Mouse (Mus musculus) ovary, adult 18-20 months (tissue): ENCODE results near the gene Zfp488.

Experiments used
- DNase-seq: peaks from one replicate; pipeline ENCODE4 v3.0.0; 2022; ENCODE audit warnings: low spot score, mixed read lengths

Zfp488 gene

DNA sequence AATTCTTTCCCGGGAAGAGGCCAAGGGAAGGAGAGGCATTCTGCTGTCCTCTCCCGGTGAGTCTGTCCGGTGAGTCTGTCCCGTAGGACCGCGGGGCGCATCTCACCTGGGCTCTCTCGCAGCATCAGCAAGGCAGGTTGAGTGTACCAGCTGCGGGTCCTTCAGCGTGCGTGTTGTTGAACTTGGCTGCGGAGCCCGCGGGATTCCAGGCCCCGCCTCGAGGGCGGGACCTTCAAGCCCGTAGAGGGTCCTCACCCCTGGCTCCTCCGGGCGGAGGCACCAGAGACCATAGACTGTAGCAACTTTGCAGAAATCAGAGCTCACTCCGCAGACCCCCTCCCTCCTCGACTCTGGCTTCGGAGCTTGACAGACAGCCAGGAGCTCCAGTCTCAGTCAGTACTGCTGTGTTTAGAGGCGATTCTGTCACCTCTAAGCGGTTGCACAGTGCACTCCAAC lies at the start of gene Zfp488:
Gene Zfp488, minus strand, starts transcription at position 161 of the 456 bp plus-strand sequence.
- DNase-seq = no peak

DNA sequence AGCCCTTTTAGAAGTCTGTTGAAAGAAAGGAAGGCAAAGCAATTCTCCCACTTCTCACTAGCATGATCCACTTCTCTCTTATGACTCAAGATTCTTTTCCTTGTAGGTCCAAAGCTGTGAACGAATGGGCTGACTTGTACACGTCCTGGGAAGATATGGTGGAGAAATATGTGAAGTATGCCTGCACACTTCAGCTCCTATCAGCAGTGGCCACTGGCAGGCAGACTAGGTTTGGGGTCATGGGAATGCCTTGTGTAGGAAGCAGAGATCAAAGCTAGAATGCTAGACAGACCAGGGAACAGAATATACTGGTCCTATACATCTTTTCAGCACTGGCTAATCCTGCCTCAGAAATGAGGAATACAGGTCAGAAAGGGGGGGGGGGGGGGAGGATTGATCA lies 48.1 kb upstream of the Zfp488 start:
- no peak for DNase-seq

DNA sequence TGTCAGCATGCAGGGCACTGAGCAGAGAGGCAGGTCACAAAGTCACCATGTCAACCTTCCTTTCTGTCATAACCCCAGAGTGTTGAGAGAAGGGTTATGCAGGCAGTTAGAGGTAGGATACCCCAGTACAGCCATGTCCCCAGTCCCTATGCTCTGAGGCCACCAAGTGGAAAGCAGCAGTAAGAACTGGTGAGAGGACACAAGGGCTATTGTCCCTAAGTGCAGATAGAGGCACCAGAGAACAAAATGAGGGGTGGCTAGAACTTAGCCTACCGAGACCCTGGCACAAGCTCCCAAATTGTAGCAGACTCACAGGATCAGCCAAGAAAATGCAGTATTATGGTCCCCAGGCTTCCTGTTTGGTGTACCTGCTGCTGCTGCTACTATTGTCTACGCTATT lies 38.4 kb upstream of the Zfp488 start:
- no peak for DNase-seq

DNA sequence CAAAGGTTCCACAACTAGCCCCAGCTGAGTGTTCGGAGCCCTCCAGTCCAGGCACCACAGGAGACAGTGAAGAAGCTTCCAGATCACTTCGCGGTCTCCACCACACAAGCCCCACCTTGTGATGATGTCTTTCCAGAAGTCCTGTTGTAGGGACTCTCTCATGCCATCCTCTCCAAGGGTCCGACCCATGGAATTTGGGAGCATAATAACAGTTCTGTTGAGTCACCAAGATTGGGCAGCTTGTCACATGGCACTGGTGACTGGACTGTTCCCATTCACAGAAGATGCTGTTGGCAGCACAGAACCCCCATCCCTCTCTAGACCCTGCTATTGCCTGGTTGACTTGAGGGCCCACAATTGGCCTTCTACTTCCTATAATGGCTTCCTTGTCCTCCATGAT lies 37.8 kb upstream of the Zfp488 start, which contains the start of gene Gm5460:
Gene Gm5460, plus strand, starts transcription at position 378 of the 400 bp plus-strand sequence.
- no peak for DNase-seq

DNA sequence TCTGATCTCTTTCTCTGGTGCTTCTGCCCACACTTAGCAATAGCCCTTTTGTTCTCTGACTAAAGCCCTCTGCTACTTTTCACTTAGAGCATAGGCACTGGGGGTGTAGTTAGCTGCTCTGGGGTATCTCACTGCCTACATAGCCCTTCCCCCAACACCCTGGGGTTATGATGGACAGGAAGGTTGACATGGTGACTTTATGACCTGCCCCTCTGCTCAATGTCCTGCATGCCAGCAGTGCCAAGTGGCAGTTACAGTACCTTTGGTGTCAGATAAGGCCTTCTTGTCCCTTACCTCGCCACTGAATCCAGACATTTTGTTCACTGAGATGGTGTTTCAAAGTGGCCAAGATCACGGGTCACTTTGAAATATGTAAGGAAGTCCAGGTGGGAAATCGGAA lies 36.5 kb upstream of the Zfp488 start, which contains the start of gene Gm30083:
Gene Gm30083, minus strand, starts transcription at position 120 of the 400 bp plus-strand sequence.
- DNase-seq = no peak

DNA sequence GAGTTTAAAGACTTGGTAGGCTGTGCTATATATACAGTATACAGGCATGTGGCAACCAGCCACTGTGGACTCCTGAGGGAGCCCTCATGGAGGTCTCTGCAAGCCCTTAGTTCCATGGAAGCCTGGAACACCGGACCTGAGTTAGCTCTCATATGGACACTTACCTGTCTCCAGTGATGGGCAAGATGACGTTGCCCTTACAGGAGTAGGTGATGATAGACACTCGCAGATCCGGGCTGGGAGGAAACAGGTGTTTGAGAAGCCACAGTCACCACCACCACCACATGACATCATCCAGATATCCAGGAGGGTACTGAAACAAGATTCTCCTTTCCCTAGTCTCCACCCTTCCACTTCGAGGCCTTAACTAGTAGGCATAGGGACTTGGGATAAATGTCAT lies 23.8 kb upstream of the Zfp488 start:
- no peak for DNase-seq

DNA sequence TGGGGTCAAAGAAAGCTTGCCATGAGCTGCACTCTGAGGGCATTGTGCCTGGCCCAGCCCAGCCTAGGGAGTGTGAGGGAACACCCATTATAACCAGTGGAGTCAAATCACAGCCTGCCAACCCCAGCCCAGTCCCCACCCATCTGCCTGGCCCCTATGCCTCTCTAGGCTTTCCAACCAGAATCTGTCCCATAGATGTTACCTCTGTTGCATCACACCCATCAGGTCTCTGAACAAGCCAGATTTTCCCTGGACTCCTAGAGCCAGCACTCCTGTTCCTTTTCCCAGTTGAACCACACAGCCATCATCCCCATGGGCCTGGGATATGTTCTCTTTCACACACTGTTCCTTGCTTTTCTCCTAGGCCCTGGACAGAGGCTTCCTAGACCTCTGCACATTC lies 22.9 kb upstream of the Zfp488 start:
- no peak for DNase-seq

DNA sequence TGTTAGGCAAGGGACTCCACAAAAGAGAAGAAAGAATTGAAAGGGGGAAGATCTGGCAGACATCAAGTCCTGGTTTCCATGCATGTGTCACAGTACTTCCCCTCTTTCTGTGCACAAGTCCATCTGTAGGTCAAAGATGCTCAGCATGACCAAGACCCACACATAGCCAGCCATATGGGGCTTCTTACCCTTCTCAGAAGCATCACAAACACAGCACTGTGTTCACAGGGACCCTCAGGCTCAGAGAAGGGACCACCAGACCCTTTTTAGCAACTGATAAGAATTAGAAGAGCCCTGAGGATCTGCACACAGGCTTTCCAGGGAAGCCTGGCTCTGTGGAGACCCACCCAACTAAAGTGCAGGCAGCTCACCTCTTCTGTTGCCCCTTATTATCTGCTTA lies 21.5 kb upstream of the Zfp488 start:
- no peak for DNase-seq

DNA sequence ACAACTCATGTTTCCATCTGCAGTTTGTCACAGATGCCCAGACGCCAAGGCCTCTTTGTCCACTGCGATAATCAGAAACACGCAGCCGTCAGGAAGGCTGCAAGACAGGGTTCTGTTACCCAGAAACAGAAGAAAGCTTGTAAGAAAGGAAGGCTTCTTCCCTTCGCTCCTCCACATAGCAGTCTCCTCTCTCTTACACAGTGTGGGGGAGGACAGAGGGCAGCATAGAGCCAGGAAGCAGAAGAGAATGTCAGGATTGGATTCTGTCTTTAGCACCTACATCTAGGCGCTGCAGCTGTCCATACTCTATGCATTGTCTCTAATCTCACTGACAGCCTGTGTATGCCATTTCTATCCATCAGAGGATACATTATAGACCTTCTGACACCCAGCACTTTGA lies 18.9 kb upstream of the Zfp488 start:
- DNase-seq = no peak

DNA sequence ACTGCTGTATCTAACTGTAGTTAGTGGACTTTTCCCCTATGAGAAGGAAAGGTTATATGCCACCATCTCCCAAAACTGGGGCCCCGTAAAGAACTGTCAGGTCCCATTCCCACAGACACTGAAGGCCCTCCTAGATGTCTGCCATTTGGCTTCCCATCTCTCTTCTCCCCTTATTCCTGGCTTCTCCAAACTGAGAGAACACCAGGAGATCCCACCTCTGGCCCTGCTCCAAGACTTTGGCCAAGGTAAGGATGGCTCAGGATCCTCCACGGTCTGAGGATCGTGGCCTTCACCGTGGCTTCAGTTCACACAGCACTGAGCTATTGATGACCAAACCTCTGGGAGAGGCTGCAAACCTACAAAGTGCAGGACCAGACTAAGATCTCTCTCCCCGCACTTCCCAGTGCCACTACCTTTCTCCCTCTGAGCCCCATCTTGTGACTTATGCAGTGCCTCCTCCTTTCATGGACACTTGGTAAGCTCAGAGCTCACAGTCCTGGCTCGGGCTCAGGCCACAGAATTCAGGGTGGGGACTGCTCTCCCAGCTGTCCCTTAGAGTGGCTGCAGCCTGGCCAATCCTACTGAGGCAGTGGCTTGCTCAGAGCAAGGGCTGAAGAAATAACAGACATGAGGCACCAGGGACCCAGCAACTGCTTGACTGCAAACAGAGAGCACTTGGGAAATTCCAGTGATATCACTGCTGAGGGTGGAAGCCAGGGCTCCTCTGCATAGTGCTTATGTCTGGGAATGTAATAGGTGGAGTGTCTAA lies 15.1 kb upstream of the Zfp488 start:
- no peak for DNase-seq

DNA sequence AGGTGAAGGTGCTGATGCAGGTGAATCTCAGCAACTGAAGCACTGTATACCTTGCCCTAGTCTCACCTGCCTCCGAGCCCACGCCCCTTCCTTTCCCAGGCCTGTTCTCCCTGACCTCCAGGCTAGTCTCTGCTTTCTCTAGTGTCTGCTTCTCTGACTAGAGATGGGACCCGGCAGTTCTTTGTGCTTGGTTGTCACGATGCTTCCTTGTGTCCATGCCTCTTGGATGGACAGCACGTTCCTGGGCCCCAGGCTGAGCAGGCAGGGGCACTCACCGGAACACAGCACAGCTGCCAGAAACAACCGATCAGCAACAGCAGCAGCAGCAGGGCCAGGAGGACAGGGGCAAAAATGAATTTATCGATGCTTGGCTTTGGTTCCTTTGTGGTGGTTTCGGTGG lies 14.5 kb upstream of the Zfp488 start:
- DNase-seq = no peak

DNA sequence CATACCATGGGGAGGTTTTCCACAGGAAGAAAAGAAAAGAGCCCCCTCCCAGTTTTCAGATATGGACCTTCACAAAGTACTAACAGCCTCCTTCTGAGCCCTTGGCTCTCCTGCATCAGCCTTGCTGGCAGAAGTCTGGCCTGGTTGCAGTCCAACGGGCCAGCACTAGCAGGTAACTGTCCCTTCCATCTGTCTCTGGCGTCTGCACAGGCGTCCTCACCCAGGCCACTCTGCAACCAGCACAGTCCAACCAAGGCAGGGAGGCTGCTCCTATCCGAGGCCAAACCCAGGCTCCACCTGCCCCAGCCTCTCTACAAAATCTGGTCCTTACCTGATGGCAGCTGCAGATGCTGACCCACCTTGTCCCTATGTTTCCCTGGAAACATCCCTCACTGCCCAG lies 13.4 kb upstream of the Zfp488 start:
- no peak for DNase-seq

DNA sequence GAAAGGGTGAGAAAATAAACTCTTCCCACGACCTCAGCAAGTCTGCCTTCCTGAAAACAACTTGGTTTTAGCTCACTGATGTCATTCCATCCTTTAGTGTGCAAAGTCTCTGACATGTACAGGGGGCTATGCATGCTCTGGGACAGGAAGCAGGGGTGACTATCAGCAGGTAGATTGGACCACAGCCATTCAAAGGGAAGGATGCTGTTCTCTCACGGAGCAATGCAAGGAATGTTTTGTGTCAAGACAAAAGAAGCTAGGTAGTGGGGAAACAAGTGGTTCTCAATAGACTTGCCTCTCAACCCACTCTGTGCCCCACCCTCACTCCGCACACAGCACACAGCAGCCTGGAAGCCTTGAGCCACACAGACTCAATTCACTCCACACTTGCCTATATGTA lies 10.6 kb upstream of the Zfp488 start:
- DNase-seq = no peak

DNA sequence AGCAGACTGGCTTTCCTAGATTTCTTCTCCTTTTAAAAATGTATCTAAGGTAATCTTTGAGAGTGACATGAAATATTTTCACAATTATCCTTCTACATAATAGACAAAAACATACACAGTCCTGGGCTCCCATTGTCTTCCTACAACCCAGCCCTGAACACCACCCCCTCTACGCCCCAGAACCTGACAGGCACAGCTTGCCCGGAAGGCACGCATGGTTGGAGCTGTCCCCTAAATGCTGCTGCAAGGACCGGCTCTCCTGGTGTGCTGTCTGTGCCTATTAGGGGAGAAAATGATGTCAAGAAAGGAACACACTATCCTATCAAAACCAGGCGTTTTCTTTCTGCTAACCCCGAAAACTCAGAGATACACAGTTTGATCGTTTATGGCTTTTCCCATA lies 816 bp downstream of the Zfp488 start:
- no peak for DNase-seq

DNA sequence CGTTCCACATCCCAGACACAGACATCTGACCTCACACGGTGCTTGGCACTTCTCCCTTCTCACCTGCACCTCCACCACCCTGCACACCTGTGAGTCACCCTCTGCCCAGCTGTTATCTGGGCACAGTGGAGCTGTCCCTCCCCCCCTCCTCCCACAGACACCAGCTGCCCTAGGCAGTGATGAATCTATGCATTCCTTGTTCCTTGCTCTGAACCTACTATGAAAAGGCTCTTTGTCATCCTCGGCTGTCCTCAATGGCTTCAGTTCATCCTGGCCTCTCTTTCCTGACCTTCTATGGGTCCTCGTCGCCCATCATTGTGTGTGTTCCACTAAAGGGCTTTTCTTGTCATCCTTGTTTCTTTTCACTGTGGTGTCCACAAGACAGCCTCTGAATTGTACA lies 3.8 kb downstream of the Zfp488 start:
- no peak for DNase-seq

DNA sequence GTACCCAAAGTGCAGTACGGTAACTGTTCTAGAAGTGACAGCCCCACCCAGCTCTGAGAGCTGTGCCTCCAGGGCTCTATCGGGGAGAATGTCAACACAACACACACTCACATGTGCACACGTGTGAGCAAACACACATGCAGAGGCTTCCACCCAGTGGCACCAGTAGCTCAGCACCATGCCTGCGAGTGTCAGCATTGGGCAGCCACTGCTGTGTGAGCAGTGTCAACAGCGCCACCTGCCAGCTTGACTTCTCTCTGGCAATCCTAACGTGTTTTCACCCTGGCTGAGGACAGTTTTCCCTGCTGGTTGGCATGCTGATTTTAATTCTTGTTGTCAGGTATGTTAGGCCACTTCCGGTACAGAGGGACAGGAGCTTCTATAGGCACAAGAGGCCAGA lies 5.9 kb downstream of the Zfp488 start:
- no peak for DNase-seq

DNA sequence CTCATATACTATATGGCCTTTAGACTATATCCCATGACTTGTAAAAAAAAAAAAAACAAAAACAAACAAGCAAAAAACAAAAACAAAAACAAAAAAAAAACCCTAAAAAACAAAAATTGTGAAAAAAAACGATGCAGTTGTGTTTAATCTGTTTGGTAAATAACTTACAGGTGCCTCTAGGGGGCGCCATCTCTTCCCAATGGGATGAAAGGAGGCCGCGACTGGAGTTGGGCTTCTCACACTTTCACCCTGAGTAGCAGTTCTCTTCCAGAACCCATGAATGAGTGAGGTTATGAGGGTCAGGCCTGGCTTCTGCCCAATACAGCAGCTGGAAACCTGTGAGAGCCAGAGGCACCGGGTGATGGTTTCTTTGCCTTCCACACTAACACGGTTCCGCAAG lies 12.9 kb downstream of the Zfp488 start:
- no peak for DNase-seq

DNA sequence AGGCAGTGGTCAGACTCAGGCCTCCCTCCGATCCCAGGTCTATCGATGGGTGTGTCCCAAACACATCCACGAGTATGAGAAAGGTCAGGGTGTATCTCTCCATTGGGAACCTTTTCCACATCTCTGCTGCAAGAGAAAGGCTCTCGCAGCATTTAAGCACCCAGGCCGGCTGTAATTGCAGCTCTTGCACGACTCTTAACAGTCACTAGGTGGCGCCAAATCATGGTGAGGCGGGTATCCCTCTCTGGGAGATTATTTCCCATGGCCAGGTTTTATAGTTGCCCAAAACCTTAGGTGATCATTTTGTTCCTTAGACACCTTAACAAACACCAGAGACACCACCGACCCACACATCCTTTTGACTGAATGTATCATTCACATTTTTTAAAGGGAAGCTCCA lies 19.2 kb downstream of the Zfp488 start:
- DNase-seq = no peak

DNA sequence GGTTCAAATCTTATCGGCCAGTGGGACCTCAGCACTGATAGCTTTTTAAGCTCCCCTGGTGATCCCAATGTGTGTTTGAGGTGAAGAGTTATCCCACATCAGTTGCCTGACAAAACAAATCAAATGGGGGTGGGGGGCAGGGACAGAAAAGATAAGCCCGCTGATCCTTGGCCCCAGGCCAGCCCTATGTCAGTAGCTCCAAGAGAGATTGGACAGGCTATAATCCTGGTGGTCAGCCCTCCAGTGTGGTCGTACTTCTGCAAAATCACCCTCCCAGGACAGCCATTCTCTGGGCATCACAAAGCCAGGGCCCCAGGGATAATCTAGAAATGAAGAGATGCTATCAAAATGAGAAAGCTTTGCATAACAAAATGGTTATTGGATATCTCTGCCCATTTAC lies 19.7 kb downstream of the Zfp488 start:
- no peak for DNase-seq

DNA sequence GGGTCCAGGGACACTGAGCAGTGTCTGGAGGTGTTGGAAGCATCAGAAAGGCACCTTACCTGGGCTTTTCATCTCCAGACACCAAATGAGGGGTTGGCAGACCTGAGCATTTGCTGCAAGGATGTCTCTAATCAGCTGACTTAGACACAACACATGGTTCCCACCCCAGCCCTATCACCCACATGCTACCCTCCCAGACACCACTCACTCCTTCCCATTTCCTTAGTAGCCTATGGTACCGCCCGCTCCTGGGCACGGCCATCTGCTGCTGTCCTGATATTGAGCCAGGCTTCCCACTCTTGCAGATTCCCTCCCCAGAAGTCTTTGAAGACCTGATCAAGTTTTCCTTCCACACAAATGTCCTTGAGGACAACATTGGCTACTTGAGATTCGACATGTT lies 20.4 kb downstream of the Zfp488 start:
- DNase-seq = no peak

DNA sequence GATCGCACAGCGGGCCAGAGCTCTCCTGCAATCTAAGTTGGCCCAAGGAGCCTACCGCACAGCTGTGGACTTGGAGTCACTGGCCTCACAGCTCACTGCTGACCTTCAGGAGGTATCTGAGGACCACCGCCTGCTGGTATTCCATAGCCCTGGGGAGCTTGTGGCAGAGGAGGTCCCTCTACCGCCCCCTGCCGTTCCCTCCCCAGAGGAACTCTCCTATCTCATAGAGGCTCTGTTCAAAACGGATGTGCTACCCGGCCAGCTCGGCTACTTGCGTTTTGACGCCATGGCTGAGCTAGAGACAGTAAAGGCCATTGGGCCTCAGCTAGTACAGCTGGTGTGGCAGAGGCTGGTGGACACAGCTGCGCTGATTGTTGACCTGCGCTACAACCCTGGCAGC lies 22.5 kb downstream of the Zfp488 start:
- no peak for DNase-seq

DNA sequence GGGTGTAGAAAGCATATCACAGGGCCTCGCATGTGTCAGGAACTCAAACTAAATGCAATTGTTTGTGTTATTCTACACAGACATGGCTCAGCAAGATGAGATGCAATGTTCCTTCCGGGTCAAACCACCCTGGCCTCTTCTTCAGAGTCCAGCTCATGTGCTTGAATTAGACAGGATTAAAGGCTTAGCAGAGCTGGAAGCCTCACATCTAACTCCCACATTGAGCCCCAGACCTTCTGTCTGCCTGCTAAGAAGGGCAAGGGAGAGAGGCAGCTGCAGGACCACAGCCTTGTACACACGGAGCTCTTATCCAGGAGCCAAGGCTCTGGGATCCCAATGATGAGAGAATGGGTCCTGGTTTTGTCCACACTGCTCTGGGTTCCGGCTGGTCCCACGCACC lies 24.8 kb downstream of the Zfp488 start, which contains the start of gene Rbp3:
Gene Rbp3, plus strand, starts transcription at position 243 of the 400 bp plus-strand sequence.
- no peak for DNase-seq

DNA sequence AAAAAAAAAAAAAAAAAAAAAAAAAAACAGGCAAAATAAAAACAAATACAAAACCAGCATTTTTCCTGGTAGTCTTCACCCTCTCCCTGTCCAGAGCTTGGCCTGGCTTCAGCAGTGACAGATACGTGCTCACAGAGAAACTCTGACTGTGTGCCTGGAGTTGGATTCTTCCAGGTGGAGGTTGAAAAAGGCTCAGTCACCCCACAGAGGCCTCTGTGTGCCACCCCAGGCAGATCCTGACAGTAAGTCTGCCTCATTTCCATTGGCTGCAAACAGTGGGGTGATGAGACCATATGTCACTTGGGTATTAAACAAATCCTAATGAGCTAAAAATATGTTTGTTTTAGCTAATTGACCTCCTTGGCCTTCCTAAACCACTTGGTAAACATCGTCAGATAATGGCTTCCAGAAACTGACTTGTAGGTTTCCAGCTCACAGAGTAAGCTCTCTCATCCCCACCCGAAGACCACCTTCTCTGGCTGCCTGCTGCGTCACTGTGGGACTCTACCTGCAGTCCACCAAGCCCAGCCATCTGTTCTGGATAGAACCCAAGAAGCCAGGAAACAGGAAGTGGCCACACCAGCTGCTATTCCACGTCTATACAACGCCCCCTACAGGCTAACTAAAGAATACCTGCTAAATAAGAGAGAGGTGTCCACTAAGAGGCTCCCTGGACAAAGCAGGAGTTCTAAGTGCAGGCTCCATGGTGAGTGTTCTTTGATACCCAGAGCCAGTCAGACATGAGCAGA lies 26.2 kb downstream of the Zfp488 start:
- no peak for DNase-seq
